Mouse (Mus musculus) neural tube, embryonic 11.5 days (tissue): Measurements from ENCODE around the gene Ckmt2. TPM values are rescaled to one million over a fixed set of nuclear protein-coding genes. Genes with fewer than 3 reads are reported as not detected.

Experiments
- polyA plus RNA-seq: library from polyadenylated mRNA; unstranded; fragments of >200 nt; fragmentation: Nextera tagmentation; extraction: Ambion mirVana; gene quantifications from 2 replicates; pipeline ENCODE4 v1.2.1, GENCODE M21; 2014

Ckmt2 gene
- polyA plus RNA-seq, 1 experiment from 2014 or later, result not detected

Other genes with a start within 250 kb of the Ckmt2 start
- not detected in 2 replicates for gene Acot12, start 135.4 kb downstream of the Ckmt2 start, polyA plus RNA-seq
- gene Zcchc9, start 69.2 kb downstream of the Ckmt2 start, polyA plus RNA-seq, result 27.3 TPM in 2 replicates